Mouse (Mus musculus) cerebellum, postnatal 25 days (tissue): ENCODE results near the gene Arhgef10l.
"Not testable (repeated sequence)": the region's sequence is repeated elsewhere in the genome, so short reads cannot be mapped to it uniquely, and the experiment has no call there.

Experiments used
- DNase-seq, 2 experiments: peaks; one replicate each; pipeline ENCODE4 v3.0.0; 2021; ENCODE audit warnings: mixed read lengths in 2 of 2

Gene Arhgef10l

GRCm38 (mm10) chr4:140567911-140568480 lies 97.8 kb downstream of the Arhgef10l start:
- peak; percentile 67 to 73 for DNase-seq

GRCm38 (mm10) chr4:140566785-140567184 lies 99.0 kb downstream of the Arhgef10l start:
- no peak for DNase-seq

GRCm38 (mm10) chr4:140564459-140564858 lies 101.4 kb downstream of the Arhgef10l start:
- not testable (repeated sequence) for DNase-seq

GRCm38 (mm10) chr4:140562461-140563178 lies 103.2 kb downstream of the Arhgef10l start:
- DNase-seq: peak in 1 of 2 experiments; percentile 63

- DNase-seq: no peak
Observed at GRCm38 (mm10) chr4:140561744-140562143, 104.1 kb downstream of the Arhgef10l start.

GRCm38 (mm10) chr4:140559862-140560261 lies 106.0 kb downstream of the Arhgef10l start:
- DNase-seq: no peak

- no peak for DNase-seq
Observed at GRCm38 (mm10) chr4:140558193-140558592, 107.6 kb downstream of the Arhgef10l start.

- DNase-seq: no peak
Observed at GRCm38 (mm10) chr4:140556561-140556960, 109.3 kb downstream of the Arhgef10l start.

- peak; percentile 82 to 87 for DNase-seq
Observed at GRCm38 (mm10) chr4:140555273-140555672, 110.5 kb downstream of the Arhgef10l start.

- DNase-seq: no peak
Observed at GRCm38 (mm10) chr4:140554552-140554951, 111.3 kb downstream of the Arhgef10l start.

- no peak for DNase-seq
Observed at GRCm38 (mm10) chr4:140551766-140552165, 114.0 kb downstream of the Arhgef10l start.

- DNase-seq: peak in 1 of 2 experiments; percentile 54
Observed at GRCm38 (mm10) chr4:140550670-140551069, 115.1 kb downstream of the Arhgef10l start.

GRCm38 (mm10) chr4:140549975-140550374 lies 115.8 kb downstream of the Arhgef10l start:
- DNase-seq: peak in 1 of 2 experiments; percentile 56

GRCm38 (mm10) chr4:140547488-140547887 lies 118.3 kb downstream of the Arhgef10l start:
- peak; percentile 90 to 96 for DNase-seq

GRCm38 (mm10) chr4:140539125-140539524 lies 126.7 kb downstream of the Arhgef10l start:
- DNase-seq: peak; percentile 87 to 92

- no peak for DNase-seq
Observed at GRCm38 (mm10) chr4:140537561-140538021, 128.2 kb downstream of the Arhgef10l start.

- DNase-seq: no peak
Observed at GRCm38 (mm10) chr4:140535323-140535722, 130.5 kb downstream of the Arhgef10l start.

GRCm38 (mm10) chr4:140532270-140532669 lies 133.5 kb downstream of the Arhgef10l start:
- no peak for DNase-seq

GRCm38 (mm10) chr4:140531024-140531423 lies 134.8 kb downstream of the Arhgef10l start:
- no peak for DNase-seq

GRCm38 (mm10) chr4:140529735-140530134 lies 136.1 kb downstream of the Arhgef10l start:
- no peak for DNase-seq

- DNase-seq: no peak
Observed at GRCm38 (mm10) chr4:140528443-140528842, 137.4 kb downstream of the Arhgef10l start.

GRCm38 (mm10) chr4:140525674-140526177 lies 140.1 kb downstream of the Arhgef10l start:
- no peak for DNase-seq

GRCm38 (mm10) chr4:140524927-140525326 lies 140.9 kb downstream of the Arhgef10l start:
- no peak for DNase-seq

- no peak for DNase-seq
Observed at GRCm38 (mm10) chr4:140522873-140523272, 142.9 kb downstream of the Arhgef10l start.
